Mouse (Mus musculus) forebrain, embryonic 16.5 days (tissue): ENCODE results near the gene Taf10. TPM values are rescaled to one million over a fixed set of nuclear protein-coding genes. Genes with fewer than 3 reads are reported as not detected.
A peak's percentile ranks its signal among the peaks of the same experiment; 100 is the strongest.

ENCODE experiments used
- ATAC-seq: fragments of 200-750 bp; cut with Nextera tagmentation; 2 replicates; pipeline ENCODE4 v1.8.0; 2017; ENCODE audit warnings: mild to moderate bottlenecking, moderate library complexity
- H3K27ac ChIP-seq: fragments of 300-500 bp; sonication (generic); 2 replicates; pipeline ENCODE4 v1.5.1; 2014; ENCODE audit warnings: low read length, control low read depth
- H3K27me3 ChIP-seq: fragments of 300-500 bp; sonication (generic); replicated peaks from 2 replicates; pipeline ENCODE4 v1.6.1; 2014; ENCODE audit warnings: low read length; ENCODE audit not compliant: control insufficient read depth, insufficient read depth
- H3K36me3 ChIP-seq: fragments of 300-500 bp; sonication (generic); 2 replicates; pipeline ENCODE4 v1.6.1; 2014; ENCODE audit not compliant: control insufficient read depth, insufficient read depth
- H3K4me1 ChIP-seq: fragments of 300-500 bp; sonication (generic); replicated peaks from 2 replicates; pipeline ENCODE4 v1.6.1; 2014; ENCODE audit warnings: low read length; ENCODE audit not compliant: control insufficient read depth, insufficient read depth
- H3K4me2 ChIP-seq: fragments of 300-500 bp; sonication (generic); 2 replicates; pipeline ENCODE4 v1.6.1; 2014; ENCODE audit warnings: mild to moderate bottlenecking, low read length, control low read depth
- H3K4me3 ChIP-seq: fragments of 300-500 bp; sonication (generic); replicated peaks from 2 replicates; pipeline ENCODE4 v1.5.1; 2014; ENCODE audit warnings: mild to moderate bottlenecking, low read length, control low read depth
- H3K9ac ChIP-seq: fragments of 300-500 bp; sonication (generic); replicated peaks from 2 replicates; pipeline ENCODE4 v1.6.1; 2014; ENCODE audit warnings: low read depth, low read length, control low read depth
- H3K9me3 ChIP-seq: fragments of 300-500 bp; sonication (generic); 2 replicates; pipeline ENCODE4 v1.6.1; 2016; ENCODE audit warnings: low read length; ENCODE audit not compliant: control insufficient read depth
- WGBS: fragments of 180-500 bp; shearing (Covaris S2); extraction: QIAGEN DNeasy Blood & Tissue Kit; methylation state at CpG from one replicate; pipeline ENCODE4 v1.1.7; 2014; 5-methylcytosine and 5-hydroxymethylcytosine counted together
- polyA plus RNA-seq: library from polyadenylated mRNA; unstranded; fragments of >200 nt; fragmentation: Nextera tagmentation; extraction: Ambion mirVana; gene quantifications from 2 replicates; pipeline ENCODE4 v1.2.1, GENCODE M21; 2015

Gene Taf10
- polyA plus RNA-seq, 1 experiment from 2014 or later: 85.8 TPM

DNA sequence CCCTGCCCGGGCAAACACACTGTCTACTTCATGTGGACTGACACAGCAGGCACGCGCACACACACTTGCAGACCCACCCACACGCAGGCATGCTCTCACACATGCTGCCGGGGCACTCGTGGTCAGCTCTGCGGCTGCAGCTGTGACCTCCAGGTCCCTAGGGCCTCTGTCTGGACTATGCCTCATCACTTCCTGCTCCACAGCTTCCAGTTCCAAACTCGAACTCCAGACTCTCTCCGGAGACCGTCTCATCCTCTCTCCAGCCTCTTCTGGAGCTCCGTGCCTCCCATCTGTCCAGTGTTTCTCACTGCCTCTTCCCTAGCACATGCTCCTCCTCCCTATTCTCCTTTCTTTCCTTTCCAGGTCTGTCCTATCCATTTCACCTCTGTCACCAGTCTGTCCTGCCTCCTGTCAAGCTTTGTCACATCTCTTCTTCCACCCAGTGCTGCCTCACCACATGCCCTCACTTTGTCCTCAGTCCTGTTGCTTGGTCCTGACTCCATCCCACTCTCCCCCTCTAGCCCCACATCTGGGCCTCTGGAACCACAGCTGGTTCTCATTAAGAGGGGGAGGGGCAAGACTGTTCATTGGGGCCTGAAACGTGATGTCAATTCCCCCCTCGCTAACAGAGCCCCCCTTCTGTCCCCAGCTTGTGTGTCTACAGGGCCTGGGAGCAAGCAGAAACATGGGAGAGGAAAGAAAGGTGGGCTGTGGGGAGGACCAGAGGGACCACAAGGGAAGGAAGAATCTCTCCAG, 33.8 kb upstream of the Taf10 start:
- peak overlapping the region; percentile 13; the same call in 1 of the 2 replicates for H3K9ac ChIP-seq
- peak overlapping the region; percentile 26 for H3K4me2 ChIP-seq
- H3K36me3 ChIP-seq: peaks cover 27% of the 10 kb centered on the region
- H3K27me3 ChIP-seq: no peaks in the 10 kb centered on the region
- H3K9me3 ChIP-seq: no peaks in the 10 kb centered on the region
- ATAC-seq: peak; percentile 17
- H3K27ac ChIP-seq: peak overlapping the region; percentile 58
- no peak overlapping the region; the same call in 1 of the 2 replicates for H3K4me3 ChIP-seq
- 67% methylated on average over 13 of the region's 13 CpGs for WGBS
- H3K4me1 ChIP-seq: peaks cover 46% of the 10 kb centered on the region

DNA sequence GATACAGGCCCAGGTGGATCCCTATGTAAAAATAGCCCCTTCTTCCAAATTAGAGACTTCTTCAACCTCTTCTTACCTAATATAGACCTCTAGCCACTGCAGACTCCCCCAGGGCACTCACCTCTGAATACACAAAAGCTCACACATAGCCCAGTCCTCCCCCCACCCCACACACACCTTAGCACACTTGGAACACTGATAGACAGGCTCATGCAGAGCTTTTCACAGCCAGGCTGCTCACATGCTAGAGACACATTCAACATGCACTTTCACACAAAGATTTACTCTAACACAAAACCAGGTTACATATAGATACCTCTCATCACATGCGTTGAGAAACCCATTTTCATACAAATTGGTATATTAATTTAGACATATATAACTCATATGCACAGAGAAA, 33.2 kb upstream of the Taf10 start:
- Histone ChIP-seq H3K27ac (no peak overlapping the region), H3K27me3 (no peaks in the 10 kb centered on the region), H3K9me3 (no peaks in the 10 kb centered on the region), H3K36me3 (peaks cover 27% of the 10 kb centered on the region), H3K9ac (no peak overlapping the region), H3K4me2 (no peak overlapping the region), H3K4me1 (peaks cover 41% of the 10 kb centered on the region), H3K4me3 (no peak overlapping the region)
- WGBS: 90% methylated on average over 1 of the region's 1 CpGs
- ATAC-seq: no peak

DNA sequence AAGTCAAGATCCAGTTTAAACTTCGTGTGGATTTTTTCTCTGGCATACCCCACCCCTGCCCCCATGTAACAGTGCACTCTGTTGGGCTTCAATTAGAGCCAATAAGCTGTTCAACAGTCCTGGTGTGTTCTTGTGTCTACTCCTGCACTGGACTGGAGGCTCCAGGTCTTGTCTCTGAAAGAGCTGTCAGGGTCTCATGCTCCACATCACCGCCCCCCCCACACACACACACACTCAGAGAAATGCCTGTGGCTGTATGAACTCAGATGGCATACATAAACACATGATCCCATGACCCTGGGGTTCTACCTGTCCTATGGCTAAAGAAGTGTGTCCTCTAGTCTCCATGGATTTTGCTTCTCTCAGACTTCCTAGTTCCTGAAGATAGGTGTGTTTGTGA, 31.9 kb upstream of the Taf10 start:
- H3K27ac ChIP-seq: no peak overlapping the region
- ATAC-seq: no peak
- WGBS: 89% methylated on average over 2 of the region's 2 CpGs
- no peak overlapping the region for H3K9ac ChIP-seq
- H3K9me3 ChIP-seq: no peaks in the 10 kb centered on the region
- no peaks in the 10 kb centered on the region for H3K27me3 ChIP-seq
- no peak overlapping the region for H3K4me2 ChIP-seq
- H3K4me1 ChIP-seq: peaks cover 45% of the 10 kb centered on the region
- H3K36me3 ChIP-seq: peaks cover 35% of the 10 kb centered on the region
- no peak overlapping the region for H3K4me3 ChIP-seq

DNA sequence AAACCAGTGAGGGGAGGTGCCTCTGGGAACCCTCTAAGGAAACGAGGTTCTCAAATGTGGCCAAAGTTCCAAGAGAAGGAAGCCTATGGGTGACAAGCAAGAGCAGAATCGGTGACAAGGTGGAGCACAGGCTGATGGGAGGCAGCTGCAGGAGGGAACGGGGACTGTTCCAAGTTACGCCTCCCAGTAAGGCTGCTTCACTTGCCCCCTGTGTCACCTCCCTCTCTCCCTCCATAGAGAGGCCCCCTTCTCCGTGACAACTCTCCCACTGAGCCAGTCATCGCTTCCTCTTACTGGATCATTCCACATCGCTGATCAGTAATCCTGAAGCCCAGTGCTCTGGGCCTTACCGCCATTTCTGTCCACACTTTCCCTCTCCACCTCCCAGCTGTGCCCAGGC, 30.5 kb upstream of the Taf10 start:
- H3K27me3 ChIP-seq: no peaks in the 10 kb centered on the region
- ATAC-seq: no peak
- H3K4me1 ChIP-seq: peaks cover 51% of the 10 kb centered on the region
- no peak overlapping the region for H3K9ac ChIP-seq
- no peak overlapping the region for H3K4me3 ChIP-seq
- H3K4me2 ChIP-seq: no peak overlapping the region
- 31% methylated on average over 8 of the region's 8 CpGs for WGBS
- peaks cover 32% of the 10 kb centered on the region for H3K36me3 ChIP-seq
- H3K27ac ChIP-seq: no peak overlapping the region
- H3K9me3 ChIP-seq: no peaks in the 10 kb centered on the region

DNA sequence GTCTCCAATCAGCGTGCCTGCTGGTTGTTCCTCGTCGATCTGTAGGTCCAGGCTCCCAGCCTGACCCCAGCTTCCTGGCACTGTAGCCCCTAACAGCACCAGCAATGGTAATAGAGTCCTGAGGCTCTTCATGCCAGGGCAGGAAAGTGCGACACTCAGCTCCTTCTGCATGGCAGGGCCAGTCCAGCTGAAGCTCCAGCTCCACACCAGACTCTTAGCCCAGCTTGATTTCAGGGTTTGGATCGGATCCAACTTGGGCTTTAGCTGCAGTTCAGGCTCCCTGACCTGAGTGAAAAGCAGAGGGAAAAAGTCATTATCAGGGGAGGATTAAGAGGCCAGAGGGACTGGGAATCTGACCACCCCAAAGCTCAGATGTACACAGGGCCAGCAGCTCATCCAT, 28.9 kb upstream of the Taf10 start:
- no peak overlapping the region for H3K27ac ChIP-seq
- WGBS: 86% methylated on average over 5 of the region's 5 CpGs
- peaks cover 29% of the 10 kb centered on the region for H3K36me3 ChIP-seq
- H3K9ac ChIP-seq: no peak overlapping the region
- ATAC-seq: no peak
- no peaks in the 10 kb centered on the region for H3K27me3 ChIP-seq
- no peak overlapping the region for H3K4me3 ChIP-seq
- H3K9me3 ChIP-seq: no peaks in the 10 kb centered on the region
- peaks cover 44% of the 10 kb centered on the region for H3K4me1 ChIP-seq
- no peak overlapping the region for H3K4me2 ChIP-seq

DNA sequence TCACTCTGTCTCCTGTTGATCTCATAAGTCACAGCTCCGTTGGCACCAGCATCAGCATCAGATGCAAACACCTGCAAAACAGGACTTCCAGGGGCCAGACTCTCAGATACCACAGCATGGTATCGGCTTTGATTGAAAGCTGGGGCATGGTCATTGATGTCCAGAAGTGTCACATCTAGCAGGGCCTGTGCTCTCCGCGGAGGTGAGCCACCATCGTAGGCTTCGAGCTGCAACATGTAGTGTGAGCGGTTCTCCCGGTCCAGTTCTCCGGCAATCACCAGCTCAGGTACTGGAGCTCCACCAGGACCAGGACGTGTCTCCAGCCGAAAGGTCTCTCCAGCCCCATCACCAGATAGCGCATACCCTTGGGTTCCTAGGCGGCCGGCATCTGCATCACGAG, 28.2 kb upstream of the Taf10 start:
- Histone ChIP-seq H3K9ac (no peak overlapping the region), H3K4me2 (no peak overlapping the region), H3K36me3 (peaks cover 29% of the 10 kb centered on the region), H3K4me3 (no peak overlapping the region), H3K27me3 (no peaks in the 10 kb centered on the region), H3K27ac (no peak overlapping the region), H3K4me1 (peaks cover 45% of the 10 kb centered on the region), H3K9me3 (no peaks in the 10 kb centered on the region)
- WGBS: 97% methylated on average over 15 of the region's 15 CpGs
- no peak for ATAC-seq

DNA sequence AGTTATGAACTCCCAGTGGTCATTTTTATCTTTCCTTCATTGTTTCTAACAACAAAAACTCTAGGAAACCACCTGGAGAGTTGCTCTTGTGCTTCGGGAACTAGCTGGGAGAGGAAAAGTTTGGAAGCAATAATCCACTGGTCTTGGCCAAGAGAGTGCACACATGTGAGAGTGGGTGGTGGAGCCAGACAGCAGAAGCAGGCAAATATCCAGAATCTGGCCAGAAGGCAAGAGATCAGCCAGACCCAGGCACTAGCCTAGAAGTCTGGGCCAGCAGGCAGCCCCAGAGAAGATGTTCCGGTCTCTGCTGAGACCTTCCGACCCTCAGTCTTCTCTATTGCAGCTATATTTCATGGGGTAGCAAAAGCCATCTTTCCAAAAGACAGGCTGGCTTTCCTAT, 25.8 kb upstream of the Taf10 start:
- Histone ChIP-seq H3K27ac (no peak overlapping the region), H3K4me1 (peaks cover 31% of the 10 kb centered on the region), H3K9me3 (no peaks in the 10 kb centered on the region), H3K36me3 (peaks cover 43% of the 10 kb centered on the region), H3K4me2 (no peak overlapping the region), H3K9ac (no peak overlapping the region), H3K27me3 (no peaks in the 10 kb centered on the region), H3K4me3 (no peak overlapping the region)
- 90% methylated on average over 3 of the region's 3 CpGs for WGBS
- ATAC-seq: no peak

DNA sequence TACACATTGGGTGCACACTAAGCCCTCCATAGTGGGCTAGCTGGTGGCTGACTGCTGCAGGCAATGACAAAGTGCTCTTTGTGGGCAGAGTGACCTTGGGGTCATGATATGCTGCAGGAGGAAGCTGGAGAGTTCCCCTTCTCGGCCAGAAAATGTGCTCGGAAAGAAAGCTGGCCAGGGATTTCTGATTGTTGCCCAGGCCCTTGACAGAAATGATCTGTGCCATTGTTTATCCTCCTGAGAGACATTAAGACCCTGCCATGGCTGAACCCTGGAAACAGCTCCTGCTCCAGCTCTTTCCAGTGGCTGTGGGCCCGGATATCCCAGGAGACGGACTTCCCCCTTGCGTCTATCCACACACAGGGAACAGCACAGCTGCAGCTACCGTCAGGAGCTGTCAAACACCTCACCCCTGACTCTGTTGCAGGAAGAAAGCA, 23.6 kb upstream of the Taf10 start:
- peaks cover 60% of the 10 kb centered on the region for H3K36me3 ChIP-seq
- H3K27ac ChIP-seq: no peak overlapping the region
- peaks cover 29% of the 10 kb centered on the region for H3K4me1 ChIP-seq
- no peaks in the 10 kb centered on the region for H3K9me3 ChIP-seq
- no peak overlapping the region for H3K4me2 ChIP-seq
- 28% methylated on average over 6 of the region's 6 CpGs for WGBS
- no peak overlapping the region for H3K4me3 ChIP-seq
- ATAC-seq: peak; percentile 13; the same call in 1 of the 2 replicates
- H3K27me3 ChIP-seq: no peaks in the 10 kb centered on the region
- no peak overlapping the region; the same call in 1 of the 2 replicates for H3K9ac ChIP-seq

DNA sequence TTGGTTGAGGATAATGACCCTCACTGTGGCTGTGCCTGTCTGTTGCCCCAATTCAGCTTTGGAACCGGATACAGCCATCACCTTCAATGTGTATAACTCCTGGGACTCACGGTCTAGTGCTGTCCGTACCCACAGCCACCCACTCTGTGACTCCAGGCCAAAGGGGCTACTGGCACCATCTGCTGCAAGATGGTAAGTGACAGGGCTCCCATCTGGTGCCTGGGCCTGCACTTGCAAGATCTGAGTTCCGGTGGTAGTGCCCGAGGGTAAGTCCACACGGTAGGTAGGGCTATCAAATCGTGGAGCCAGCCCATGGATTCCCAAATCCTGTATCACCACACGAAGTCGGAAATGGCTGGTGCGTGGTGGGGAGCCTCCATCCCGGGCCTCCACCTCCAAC, 20.2 kb upstream of the Taf10 start:
- ATAC-seq: no peak
- no peaks in the 10 kb centered on the region for H3K9me3 ChIP-seq
- H3K27me3 ChIP-seq: no peaks in the 10 kb centered on the region
- H3K4me3 ChIP-seq: no peak overlapping the region
- WGBS: 86% methylated on average over 11 of the region's 11 CpGs
- no peak overlapping the region for H3K4me2 ChIP-seq
- no peak overlapping the region for H3K9ac ChIP-seq
- H3K36me3 ChIP-seq: peaks cover 55% of the 10 kb centered on the region
- peaks cover 15% of the 10 kb centered on the region for H3K4me1 ChIP-seq
- H3K27ac ChIP-seq: no peak overlapping the region
